Mouse (Mus musculus): Measurements from ENCODE around the gene U2af1l4. TPM values are rescaled to one million over a fixed set of nuclear protein-coding genes. Genes with fewer than 3 reads are reported as not detected.
A peak's percentile ranks its signal among the peaks of the same experiment; 100 is the strongest.

U2af1l4 gene
- polyA plus RNA-seq, 1 experiment = 79.1 TPM

DNA sequence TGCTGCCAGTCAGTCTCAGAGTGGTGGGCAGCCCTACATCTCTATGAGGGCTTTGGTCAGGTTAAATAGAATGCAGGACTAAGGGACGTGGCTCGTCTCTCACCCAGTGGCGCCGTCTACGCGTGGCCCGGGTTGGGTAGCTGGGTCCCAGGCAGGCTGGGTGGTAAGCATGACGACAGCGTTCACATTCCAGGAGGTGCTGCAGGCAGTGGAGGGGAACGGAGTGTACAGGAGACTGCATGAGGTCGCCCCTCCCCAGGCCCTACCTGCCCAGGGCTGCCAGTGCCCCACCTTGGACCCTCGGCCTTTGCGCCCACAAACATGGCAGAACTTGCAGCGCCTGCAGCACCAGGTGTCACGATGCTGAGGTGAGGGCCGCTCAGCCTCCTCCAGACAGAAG, 18.4 kb downstream of the U2af1l4 start:
- no peak for TF ChIP-seq POLR2A (IDR thresholded peaks at IDR 0.05; ENCODE audit: low read depth, low read length)
- TF ChIP-seq CTCF (IDR thresholded peaks at IDR 0.05; ENCODE audit: borderline replicate concordance, insufficient read depth, low read length) = no peak
- H3K4me3 ChIP-seq (ENCODE audit: insufficient read depth, low read length) = no peak overlapping the region
- H3K4me1 ChIP-seq (ENCODE audit: control insufficient read depth, insufficient read depth, low read length) = no peaks in the 10 kb centered on the region
- no peak overlapping the region for H3K27ac ChIP-seq (ENCODE audit: insufficient read depth, low read length)

DNA sequence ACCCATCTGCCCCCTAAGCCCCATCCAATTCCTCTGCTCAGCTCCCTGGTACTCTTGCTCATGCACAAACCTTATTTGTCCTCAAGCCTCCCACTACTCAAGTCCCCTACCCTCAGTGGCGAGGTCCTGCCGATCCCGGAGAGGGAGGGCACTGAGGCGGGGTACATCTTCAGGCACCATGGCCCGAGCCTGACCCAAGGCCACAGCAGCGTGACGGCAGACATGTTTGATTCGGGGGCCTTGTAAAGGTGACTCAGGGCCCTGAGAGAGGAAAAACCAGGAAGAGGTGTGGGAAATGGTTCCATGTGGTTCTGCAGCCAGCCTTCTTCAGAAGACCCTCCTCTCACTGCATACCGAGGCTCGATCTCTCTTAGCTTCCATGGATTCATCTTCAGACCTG, 21.2 kb downstream of the U2af1l4 start:
- H3K4me3 ChIP-seq (ENCODE audit: insufficient read depth, low read length) = no peak overlapping the region
- TF ChIP-seq POLR2A (IDR thresholded peaks at IDR 0.05; ENCODE audit: low read depth, low read length) = no peak
- no peak for TF ChIP-seq CTCF (IDR thresholded peaks at IDR 0.05; ENCODE audit: borderline replicate concordance, insufficient read depth, low read length)
- H3K4me1 ChIP-seq (ENCODE audit: control insufficient read depth, insufficient read depth, low read length) = peaks cover 5% of the 10 kb centered on the region; the same call in 1 of the 2 replicates
- H3K27ac ChIP-seq (ENCODE audit: insufficient read depth, low read length) = no peak overlapping the region

DNA sequence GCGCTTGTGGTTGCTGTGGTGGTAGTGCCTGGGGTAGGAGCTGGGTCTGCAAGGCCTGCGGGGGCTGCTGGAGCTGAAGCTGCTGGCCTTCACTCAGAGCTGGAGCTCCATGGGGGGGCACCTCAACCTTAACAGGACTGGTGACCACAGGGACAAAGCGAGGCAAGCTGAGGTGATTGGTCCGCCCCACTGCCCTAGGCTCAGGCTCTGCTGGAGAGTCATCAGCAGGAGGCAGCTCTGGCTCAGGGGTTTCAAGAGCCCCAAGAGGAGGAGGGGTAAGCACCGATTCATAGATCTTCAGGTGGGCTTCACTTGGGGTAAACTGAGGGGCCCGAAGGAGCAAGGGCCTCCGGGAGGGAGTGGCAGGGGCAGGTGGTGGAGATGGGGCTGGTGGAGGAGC, 22.1 kb downstream of the U2af1l4 start:
- Histone ChIP-seq H3K4me3 (ENCODE audit: insufficient read depth, low read length) (no peak overlapping the region), H3K27ac (ENCODE audit: insufficient read depth, low read length) (no peak overlapping the region), H3K4me1 (ENCODE audit: control insufficient read depth, insufficient read depth, low read length) (peaks cover 5% of the 10 kb centered on the region; the same call in 1 of the 2 replicates)
- TF ChIP-seq POLR2A (IDR thresholded peaks at IDR 0.05; ENCODE audit: low read depth, low read length) = no peak
- TF ChIP-seq CTCF (IDR thresholded peaks at IDR 0.05; ENCODE audit: borderline replicate concordance, insufficient read depth, low read length) = no peak

DNA sequence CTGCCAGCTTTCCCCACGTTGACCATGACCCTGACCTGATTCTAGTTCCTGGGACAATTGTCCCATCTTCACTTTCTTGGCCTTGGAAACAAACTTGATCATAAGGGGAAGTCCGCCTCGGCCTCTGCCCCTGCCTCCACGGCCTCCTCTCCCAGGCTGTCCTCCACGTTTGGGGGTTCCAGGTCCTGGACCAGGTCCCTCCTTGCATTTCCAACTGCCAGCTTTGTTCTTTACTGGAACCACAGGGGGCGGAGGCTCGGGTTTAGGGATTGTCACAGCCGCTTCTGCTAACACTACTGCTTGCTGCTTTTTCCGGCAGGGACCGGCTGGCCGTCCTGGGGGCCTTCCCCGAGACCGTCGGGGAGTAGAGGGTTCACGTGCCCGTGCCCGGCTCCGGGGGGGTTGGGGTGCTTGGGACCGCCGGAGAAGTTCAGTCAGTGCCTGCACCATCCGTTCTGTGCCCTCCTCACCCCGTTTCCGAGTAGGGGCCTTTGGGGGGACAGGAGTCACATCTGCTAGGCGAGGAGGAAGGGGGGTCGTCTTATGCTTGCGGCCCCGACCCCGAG, 23.4 kb downstream of the U2af1l4 start:
- H3K4me3 ChIP-seq (ENCODE audit: insufficient read depth, low read length) = peak overlapping the region; percentile 94
- H3K4me1 ChIP-seq (ENCODE audit: control insufficient read depth, insufficient read depth, low read length) = peaks cover 5% of the 10 kb centered on the region; the same call in 1 of the 2 replicates
- no peak overlapping the region for H3K27ac ChIP-seq (ENCODE audit: insufficient read depth, low read length)
- TF ChIP-seq CTCF (IDR thresholded peaks at IDR 0.05; ENCODE audit: borderline replicate concordance, insufficient read depth, low read length) = no peak
- TF ChIP-seq POLR2A (IDR thresholded peaks at IDR 0.05; ENCODE audit: low read depth, low read length) = no peak

DNA sequence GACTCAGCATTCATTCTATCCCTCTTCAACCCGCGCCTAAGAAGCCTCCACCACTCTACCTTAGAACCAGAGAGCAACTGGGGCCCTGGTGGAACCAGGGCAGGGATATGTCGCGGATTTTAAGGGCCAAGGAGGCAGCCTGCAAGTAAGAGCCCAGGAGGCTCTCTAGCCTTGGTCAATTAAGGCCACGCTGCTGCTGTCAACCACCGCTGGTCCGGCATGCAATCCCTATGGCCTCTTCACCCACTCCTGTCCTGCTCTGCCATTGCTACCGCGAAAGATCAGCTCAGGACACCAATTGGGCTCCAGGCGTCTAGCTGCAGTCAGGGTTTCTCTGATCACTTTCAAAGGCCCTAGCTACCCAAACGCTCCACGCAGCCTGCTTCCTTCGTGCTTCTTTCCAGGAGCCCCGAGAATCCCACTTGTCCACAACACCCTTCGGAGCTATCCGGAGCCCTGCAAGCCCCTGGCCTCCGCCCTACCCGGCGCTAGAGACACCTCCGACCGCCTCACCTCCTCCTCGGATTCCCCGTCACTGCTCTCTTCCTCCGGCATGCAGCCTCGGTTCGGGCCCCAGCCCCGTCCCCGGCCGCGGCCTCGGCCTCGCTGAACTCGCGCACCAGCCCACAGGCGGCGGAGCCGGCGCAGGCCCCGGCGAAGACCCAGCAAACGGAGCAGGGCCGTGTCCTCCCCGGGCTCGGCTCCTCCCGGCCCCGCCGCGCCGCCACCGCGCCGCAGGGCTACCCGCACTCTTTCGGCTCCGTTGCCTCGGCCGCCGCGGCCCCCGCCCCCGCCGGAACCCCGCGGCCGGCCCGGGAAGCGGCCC, 25.0 kb downstream of the U2af1l4 start:
- peak overlapping the region; percentile 94 for H3K4me3 ChIP-seq (ENCODE audit: insufficient read depth, low read length)
- TF ChIP-seq POLR2A (IDR thresholded peaks at IDR 0.05; ENCODE audit: low read depth, low read length) (no peak), CTCF (IDR thresholded peaks at IDR 0.05; ENCODE audit: borderline replicate concordance, insufficient read depth, low read length) (no peak)
- peaks cover 5% of the 10 kb centered on the region; the same call in 1 of the 2 replicates for H3K4me1 ChIP-seq (ENCODE audit: control insufficient read depth, insufficient read depth, low read length)
- peak overlapping the region; percentile 66 for H3K27ac ChIP-seq (ENCODE audit: insufficient read depth, low read length)

DNA sequence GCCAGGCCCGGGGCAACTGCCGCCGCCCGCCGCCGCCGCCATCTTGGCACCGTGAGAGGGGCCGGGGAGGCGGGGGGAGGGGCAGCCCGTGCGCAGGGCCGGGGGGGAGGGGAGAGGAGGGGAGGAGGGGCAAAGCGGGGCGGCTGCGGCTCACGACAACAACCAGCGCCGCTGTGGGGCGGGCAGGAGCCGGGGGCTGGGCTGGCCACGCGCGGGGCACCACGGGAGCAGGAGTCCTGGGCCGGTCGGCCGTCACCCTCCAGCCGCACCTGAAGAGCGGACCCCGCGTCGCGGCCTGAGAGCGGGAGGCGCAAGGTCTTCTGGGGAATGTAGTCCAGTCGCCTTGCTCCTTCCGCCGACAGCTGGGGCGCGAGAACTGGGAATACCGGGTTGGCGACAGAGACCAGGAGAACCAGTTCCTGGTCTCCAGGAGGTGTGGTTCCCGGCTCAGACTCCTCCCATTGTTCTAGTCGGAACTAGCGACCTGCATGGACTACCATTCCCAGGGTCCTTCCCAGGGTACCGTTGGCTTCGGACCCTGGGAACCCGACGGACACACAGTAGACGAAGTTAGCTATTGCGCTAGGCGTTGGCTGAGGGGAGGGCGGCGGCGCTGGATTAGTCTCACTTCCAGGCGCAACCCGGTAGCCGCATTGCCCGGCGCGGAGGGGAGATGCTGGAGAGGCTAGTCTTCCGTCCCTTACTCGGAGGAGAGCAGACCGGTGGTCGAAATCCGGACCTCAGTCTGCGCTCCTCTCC, 25.8 kb downstream of the U2af1l4 start, which contains the start of gene Kmt2b:
Gene Kmt2b, minus strand, starts transcription at position 51 of the 759 bp plus-strand sequence.
- Histone ChIP-seq H3K27ac (ENCODE audit: insufficient read depth, low read length) (peak within 1 kb of the TSS; percentile 66), H3K4me3 (ENCODE audit: insufficient read depth, low read length) (peak within 1 kb of the TSS; percentile 94), H3K4me1 (ENCODE audit: control insufficient read depth, insufficient read depth, low read length) (peaks cover 5% of the 10 kb centered on the region; the same call in 1 of the 2 replicates)
- peak; percentile 89 for TF ChIP-seq POLR2A (IDR thresholded peaks at IDR 0.05; ENCODE audit: low read depth, low read length)
- TF ChIP-seq CTCF (IDR thresholded peaks at IDR 0.05; ENCODE audit: borderline replicate concordance, insufficient read depth, low read length) = no peak

DNA sequence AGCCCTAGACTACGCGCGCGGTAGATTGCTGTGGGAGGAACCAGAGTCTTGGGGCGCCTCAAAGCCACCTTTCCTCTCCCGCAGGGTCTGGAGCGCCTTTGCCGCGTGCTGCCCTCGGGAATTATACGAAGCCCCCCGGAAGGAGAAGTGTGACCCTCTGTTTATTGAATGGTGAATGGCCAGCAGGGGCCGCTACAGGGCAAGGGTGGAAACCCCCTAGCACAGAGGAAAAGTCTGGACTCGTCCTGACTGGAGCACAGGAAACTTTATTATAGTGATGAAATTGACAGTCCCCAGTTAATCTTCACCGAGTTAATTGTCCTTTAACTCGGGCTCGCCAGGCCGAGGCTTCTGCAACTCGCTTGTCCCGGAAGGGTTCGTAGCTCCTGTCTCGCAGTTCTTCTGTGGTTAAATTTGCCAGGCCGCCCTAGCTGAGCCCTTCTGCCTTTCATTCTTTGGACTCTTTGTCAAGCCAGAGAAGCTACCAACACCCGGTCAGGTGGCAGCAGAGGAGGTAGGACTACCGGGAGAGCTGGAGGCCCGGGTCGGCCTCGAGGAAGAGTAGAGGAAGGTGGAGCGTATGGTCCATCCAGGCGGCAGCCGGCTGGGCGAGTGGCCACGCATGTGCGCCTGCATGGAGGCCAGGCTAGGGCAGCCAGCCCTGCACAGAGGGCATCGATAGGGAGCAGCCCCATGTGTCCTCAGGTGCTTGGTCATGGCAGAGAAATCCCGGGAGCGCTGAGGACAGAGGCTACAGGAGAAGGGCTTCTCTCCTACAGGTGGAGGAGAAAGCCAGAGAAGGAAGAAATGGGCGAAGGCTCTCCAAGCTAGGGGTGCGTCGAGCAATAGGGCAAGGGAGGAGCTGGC, 26.6 kb downstream of the U2af1l4 start:
- H3K4me3 ChIP-seq (ENCODE audit: insufficient read depth, low read length) = peak overlapping the region; percentile 62
- H3K4me1 ChIP-seq (ENCODE audit: control insufficient read depth, insufficient read depth, low read length) = peaks cover 5% of the 10 kb centered on the region; the same call in 1 of the 2 replicates
- peak; percentile 55 for TF ChIP-seq CTCF (IDR thresholded peaks at IDR 0.05; ENCODE audit: borderline replicate concordance, insufficient read depth, low read length)
- no peak for TF ChIP-seq POLR2A (IDR thresholded peaks at IDR 0.05; ENCODE audit: low read depth, low read length)
- H3K27ac ChIP-seq (ENCODE audit: insufficient read depth, low read length) = peak overlapping the region; percentile 34

DNA sequence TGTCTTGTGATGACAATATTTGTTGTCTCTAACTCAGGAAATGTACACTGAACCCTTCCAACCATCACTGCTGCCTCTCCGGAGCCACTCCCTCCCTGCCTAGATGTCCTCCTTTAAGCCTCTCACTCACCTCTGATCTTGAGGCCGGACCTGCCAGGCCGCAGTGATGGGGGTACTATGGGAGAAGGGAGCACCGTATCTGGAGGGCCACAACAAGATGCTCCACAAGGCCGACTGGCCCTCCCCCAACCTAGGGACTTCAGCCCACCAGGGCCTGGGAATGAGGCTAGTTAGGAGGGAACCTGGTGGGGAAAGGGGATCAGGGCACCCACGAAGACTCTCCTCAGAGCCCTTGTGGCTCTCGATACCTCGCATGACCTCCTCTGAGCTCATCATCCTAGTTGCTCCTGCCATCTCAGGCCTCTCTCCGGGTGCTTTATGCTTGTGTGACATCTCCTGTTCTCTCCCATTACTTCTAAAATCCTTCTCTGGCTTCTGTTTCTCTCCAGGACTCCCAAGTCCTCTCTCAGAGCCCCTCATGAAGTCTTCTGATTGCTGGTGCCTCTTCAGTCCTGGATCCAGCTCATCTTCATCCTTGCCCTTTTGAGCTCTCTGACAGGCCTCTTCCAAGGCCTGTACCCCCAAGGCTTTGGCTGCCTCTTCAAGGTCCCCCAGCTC, 28.0 kb downstream of the U2af1l4 start:
- no peak overlapping the region for H3K27ac ChIP-seq (ENCODE audit: insufficient read depth, low read length)
- TF ChIP-seq CTCF (IDR thresholded peaks at IDR 0.05; ENCODE audit: borderline replicate concordance, insufficient read depth, low read length) = no peak
- no peak for TF ChIP-seq POLR2A (IDR thresholded peaks at IDR 0.05; ENCODE audit: low read depth, low read length)
- H3K4me3 ChIP-seq (ENCODE audit: insufficient read depth, low read length) = no peak overlapping the region
- H3K4me1 ChIP-seq (ENCODE audit: control insufficient read depth, insufficient read depth, low read length) = peaks cover 5% of the 10 kb centered on the region; the same call in 1 of the 2 replicates
